Mouse (Mus musculus): ENCODE results near the gene Loxl4. TPM values are rescaled to one million over a fixed set of nuclear protein-coding genes. Genes with fewer than 3 reads are reported as not detected.

The Loxl4 gene
- polyA plus RNA-seq, 1 experiment from 2014 or later = 0.11 TPM

GRCm38 (mm10) chr19:42602041-42602440, 10.6 kb downstream of the Loxl4 start:
- H3K9ac ChIP-seq (replicated peaks) = no peak overlapping the region
- no peaks in the 10 kb centered on the region for H3K36me3 ChIP-seq
- no peak for ATAC-seq
- no peak overlapping the region for H3K27ac ChIP-seq
- H3K9me3 ChIP-seq = no peaks in the 10 kb centered on the region
- 77% methylated on average over 8 of the region's 8 CpGs for WGBS
- no peaks in the 10 kb centered on the region for H3K27me3 ChIP-seq
- no peak overlapping the region for H3K4me3 ChIP-seq (replicated peaks)
- no peak overlapping the region for H3K4me2 ChIP-seq (replicated peaks)
- peaks cover 6% of the 10 kb centered on the region; the same call in 1 of the 2 replicates for H3K4me1 ChIP-seq (replicated peaks)

- Histone ChIP-seq H3K9ac (replicated peaks) (no peak overlapping the region), H3K4me1 (replicated peaks) (peaks cover 6% of the 10 kb centered on the region; the same call in 1 of the 2 replicates), H3K36me3 (no peaks in the 10 kb centered on the region), H3K27ac (no peak overlapping the region), H3K4me2 (replicated peaks) (no peak overlapping the region), H3K9me3 (no peaks in the 10 kb centered on the region), H3K27me3 (no peaks in the 10 kb centered on the region), H3K4me3 (replicated peaks) (no peak overlapping the region)
- ATAC-seq = no peak
- 95% methylated on average over 2 of the region's 2 CpGs for WGBS
Measured at GRCm38 (mm10) chr19:42601445-42601844, 11.2 kb downstream of the Loxl4 start.

- no peaks in the 10 kb centered on the region for H3K27me3 ChIP-seq
- H3K4me1 ChIP-seq (replicated peaks) = peaks cover 6% of the 10 kb centered on the region; the same call in 1 of the 2 replicates
- H3K9me3 ChIP-seq = no peaks in the 10 kb centered on the region
- H3K4me2 ChIP-seq (replicated peaks) = no peak overlapping the region
- H3K27ac ChIP-seq = no peak overlapping the region
- no peak overlapping the region for H3K4me3 ChIP-seq (replicated peaks)
- WGBS = 71% methylated on average over 3 of the region's 3 CpGs
- ATAC-seq = no peak
- no peaks in the 10 kb centered on the region for H3K36me3 ChIP-seq
- no peak overlapping the region for H3K9ac ChIP-seq (replicated peaks)
Measured at GRCm38 (mm10) chr19:42600591-42600990, 12.0 kb downstream of the Loxl4 start.

- H3K4me2 ChIP-seq (replicated peaks) = no peak overlapping the region
- WGBS = 86% methylated on average over 17 of the region's 17 CpGs
- ATAC-seq = no peak
Measured at GRCm38 (mm10) chr19:42599891-42600290, 12.7 kb downstream of the Loxl4 start.

GRCm38 (mm10) chr19:42597896-42598295, 14.7 kb downstream of the Loxl4 start:
- Histone ChIP-seq H3K4me3 (replicated peaks) (no peak overlapping the region), H3K27me3 (no peaks in the 10 kb centered on the region), H3K4me2 (replicated peaks) (no peak overlapping the region), H3K9ac (replicated peaks) (no peak overlapping the region), H3K36me3 (0 out of 2 replicates have a peak, but pooled peaks cover 5% of the 10 kb centered on the region), H3K4me1 (replicated peaks) (peaks cover 6% of the 10 kb centered on the region; the same call in 1 of the 2 replicates), H3K27ac (no peak overlapping the region), H3K9me3 (no peaks in the 10 kb centered on the region)
- ATAC-seq = no peak
- WGBS = 96% methylated on average over 6 of the region's 6 CpGs

More at GRCm38 (mm10) chr19:42599891-42600290, 12.7 kb downstream of the Loxl4 start:
- H3K36me3 ChIP-seq = no peaks in the 10 kb centered on the region
- no peaks in the 10 kb centered on the region for H3K27me3 ChIP-seq
- H3K4me3 ChIP-seq (replicated peaks) = no peak overlapping the region
- H3K4me1 ChIP-seq (replicated peaks) = peaks cover 6% of the 10 kb centered on the region; the same call in 1 of the 2 replicates
- no peak overlapping the region for H3K9ac ChIP-seq (replicated peaks)
- no peak overlapping the region for H3K27ac ChIP-seq
- no peaks in the 10 kb centered on the region for H3K9me3 ChIP-seq

DNA sequence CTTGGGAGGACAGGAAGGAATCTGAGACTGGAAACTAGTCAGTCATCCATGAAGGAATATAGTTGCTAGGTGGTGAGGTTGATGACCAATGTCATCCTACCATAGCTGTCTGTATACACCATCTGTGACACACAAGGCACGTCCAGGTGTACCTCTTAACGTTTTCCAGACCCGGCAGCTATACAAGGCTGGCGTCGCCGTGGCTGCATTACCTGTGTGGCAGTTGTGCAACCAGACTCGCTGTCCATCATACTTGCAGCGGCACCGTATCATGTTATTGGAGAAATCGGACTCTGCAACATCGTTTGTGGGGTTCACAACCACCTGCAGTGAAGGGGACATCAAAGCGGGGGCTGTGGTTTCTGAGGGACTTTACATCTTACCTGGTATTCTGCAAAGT, 15.3 kb downstream of the Loxl4 start:
- Histone ChIP-seq H3K9me3 (no peaks in the 10 kb centered on the region), H3K9ac (replicated peaks) (no peak overlapping the region), H3K36me3 (0 out of 2 replicates have a peak, but pooled peaks cover 5% of the 10 kb centered on the region), H3K4me1 (replicated peaks) (peaks cover 6% of the 10 kb centered on the region; the same call in 1 of the 2 replicates), H3K4me3 (replicated peaks) (no peak overlapping the region), H3K4me2 (replicated peaks) (no peak overlapping the region), H3K27ac (no peak overlapping the region), H3K27me3 (no peaks in the 10 kb centered on the region)
- 97% methylated on average over 12 of the region's 12 CpGs for WGBS
- ATAC-seq = no peak

- Histone ChIP-seq H3K27ac (no peak overlapping the region), H3K27me3 (no peaks in the 10 kb centered on the region), H3K9ac (replicated peaks) (no peak overlapping the region), H3K9me3 (no peaks in the 10 kb centered on the region), H3K36me3 (peaks cover 13% of the 10 kb centered on the region), H3K4me1 (replicated peaks) (no peaks in the 10 kb centered on the region), H3K4me2 (replicated peaks) (no peak overlapping the region), H3K4me3 (replicated peaks) (no peak overlapping the region)
- WGBS = 93% methylated on average over 6 of the region's 6 CpGs
- no peak for ATAC-seq
Measured at GRCm38 (mm10) chr19:42595066-42595465, 17.5 kb downstream of the Loxl4 start.

- 94% methylated on average over 6 of the region's 6 CpGs for WGBS
Measured at GRCm38 (mm10) chr19:42593456-42593855, 19.2 kb downstream of the Loxl4 start.

GRCm38 (mm10) chr19:42591534-42591933, 21.1 kb downstream of the Loxl4 start:
- H3K36me3 ChIP-seq = peaks cover 13% of the 10 kb centered on the region
- no peak overlapping the region for H3K27ac ChIP-seq
- no peak overlapping the region for H3K4me3 ChIP-seq (replicated peaks)
- H3K4me1 ChIP-seq (replicated peaks) = no peaks in the 10 kb centered on the region
- no peak overlapping the region for H3K9ac ChIP-seq (replicated peaks)
- H3K9me3 ChIP-seq = no peaks in the 10 kb centered on the region
- no peak overlapping the region for H3K4me2 ChIP-seq (replicated peaks)
- 89% methylated on average over 14 of the region's 14 CpGs for WGBS
- ATAC-seq = no peak
- no peaks in the 10 kb centered on the region for H3K27me3 ChIP-seq

More at GRCm38 (mm10) chr19:42593456-42593855, 19.2 kb downstream of the Loxl4 start:
- H3K4me2 ChIP-seq (replicated peaks) = no peak overlapping the region
- H3K36me3 ChIP-seq = peaks cover 13% of the 10 kb centered on the region
- H3K27me3 ChIP-seq = no peaks in the 10 kb centered on the region
- H3K9ac ChIP-seq (replicated peaks) = no peak overlapping the region
- no peaks in the 10 kb centered on the region for H3K4me1 ChIP-seq (replicated peaks)
- H3K4me3 ChIP-seq (replicated peaks) = no peak overlapping the region
- no peak overlapping the region for H3K27ac ChIP-seq
- H3K9me3 ChIP-seq = no peaks in the 10 kb centered on the region
- ATAC-seq = no peak

DNA sequence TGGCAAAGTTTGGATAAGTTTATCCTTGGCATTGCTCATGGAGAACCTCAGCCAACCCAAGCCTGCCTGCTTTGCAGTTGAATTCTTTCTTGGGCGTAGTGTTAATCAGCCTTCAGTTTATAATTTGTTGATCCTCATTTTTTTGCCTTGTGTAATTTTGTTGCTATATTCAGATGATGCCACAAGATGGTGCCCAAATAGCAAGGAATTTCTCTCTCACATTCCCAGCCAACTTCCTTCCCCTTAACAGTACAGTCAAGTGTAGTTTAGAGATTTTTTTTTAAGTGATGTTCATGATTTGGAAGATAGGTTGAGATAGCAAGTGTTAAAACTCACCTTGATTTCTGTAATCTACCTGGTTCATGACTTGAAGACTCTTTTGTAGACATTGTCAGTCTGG, 23.4 kb downstream of the Loxl4 start:
- Histone ChIP-seq H3K4me2 (replicated peaks) (no peak overlapping the region), H3K9me3 (no peaks in the 10 kb centered on the region), H3K27me3 (no peaks in the 10 kb centered on the region), H3K4me3 (replicated peaks) (no peak overlapping the region), H3K36me3 (peaks cover 16% of the 10 kb centered on the region), H3K27ac (no peak overlapping the region), H3K9ac (replicated peaks) (no peak overlapping the region), H3K4me1 (replicated peaks) (no peaks in the 10 kb centered on the region)
- no peak for ATAC-seq
- WGBS = 92% methylated on average over 1 of the region's 1 CpGs

- Histone ChIP-seq H3K27me3 (no peaks in the 10 kb centered on the region), H3K9ac (replicated peaks) (no peak overlapping the region), H3K9me3 (no peaks in the 10 kb centered on the region), H3K27ac (no peak overlapping the region), H3K4me3 (replicated peaks) (no peak overlapping the region), H3K4me1 (replicated peaks) (no peaks in the 10 kb centered on the region), H3K36me3 (peaks cover 22% of the 10 kb centered on the region), H3K4me2 (replicated peaks) (no peak overlapping the region)
- WGBS = 72% methylated on average over 2 of the region's 2 CpGs
- no peak for ATAC-seq
Measured at GRCm38 (mm10) chr19:42587704-42588103, 24.9 kb downstream of the Loxl4 start.

DNA sequence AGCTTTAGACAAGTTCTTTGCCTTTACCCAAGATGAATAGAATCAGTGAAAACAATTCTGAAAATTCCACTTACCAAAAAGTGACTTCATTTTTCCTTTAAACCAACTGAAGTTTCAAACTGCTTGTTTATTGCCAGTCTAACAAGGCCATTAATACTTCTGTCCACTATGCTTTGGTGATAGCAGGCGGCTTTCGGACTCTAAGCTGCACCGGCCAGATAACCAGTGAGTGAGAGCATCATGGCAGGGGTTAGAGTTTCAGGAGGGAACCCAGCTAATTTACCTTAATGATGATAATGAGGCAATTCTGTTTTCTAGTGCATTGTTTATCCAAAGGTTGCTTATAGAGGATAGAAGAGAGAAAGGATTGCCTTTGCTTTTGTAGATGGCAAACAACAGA, 28.4 kb downstream of the Loxl4 start:
- Histone ChIP-seq H3K9ac (replicated peaks) (no peak overlapping the region), H3K4me3 (replicated peaks) (no peak overlapping the region), H3K4me2 (replicated peaks) (no peak overlapping the region), H3K36me3 (peaks cover 16% of the 10 kb centered on the region; the same call in 1 of the 2 replicates), H3K27ac (no peak overlapping the region), H3K27me3 (no peaks in the 10 kb centered on the region), H3K9me3 (no peaks in the 10 kb centered on the region), H3K4me1 (replicated peaks) (0 out of 2 replicates have a peak, but pooled peaks cover 2% of the 10 kb centered on the region)
- 93% methylated on average over 3 of the region's 3 CpGs for WGBS
- no peak for ATAC-seq

DNA sequence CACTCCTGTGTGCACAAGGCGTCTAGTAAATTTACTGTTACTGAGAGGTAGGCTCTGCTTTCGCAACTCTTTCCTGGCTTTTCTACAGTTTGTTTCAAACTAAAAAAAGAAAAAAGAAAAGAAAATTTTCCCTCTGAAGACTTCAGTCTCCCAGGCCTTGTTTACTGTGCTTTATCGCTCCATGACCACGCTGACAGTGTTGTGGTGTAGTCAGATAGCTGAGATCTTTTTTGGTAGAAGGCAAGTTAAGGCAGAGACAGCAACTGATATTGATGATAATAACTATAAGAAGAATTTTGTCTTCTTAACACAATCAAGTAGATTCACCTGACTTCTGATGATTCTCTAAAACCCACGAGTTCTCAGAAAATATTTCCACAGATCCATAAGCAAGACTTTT, 28.9 kb downstream of the Loxl4 start:
- Histone ChIP-seq H3K36me3 (peaks cover 16% of the 10 kb centered on the region; the same call in 1 of the 2 replicates), H3K4me3 (replicated peaks) (no peak overlapping the region), H3K4me2 (replicated peaks) (no peak overlapping the region), H3K27me3 (no peaks in the 10 kb centered on the region), H3K9me3 (no peaks in the 10 kb centered on the region), H3K4me1 (replicated peaks) (0 out of 2 replicates have a peak, but pooled peaks cover 2% of the 10 kb centered on the region), H3K27ac (no peak overlapping the region), H3K9ac (replicated peaks) (no peak overlapping the region)
- no peak for ATAC-seq
- WGBS = 95% methylated on average over 5 of the region's 5 CpGs
